Mouse (Mus musculus) embryonic facial prominence, embryonic 15.5 days (tissue): ENCODE data around the gene Oas2. TPM values are rescaled to one million over a fixed set of nuclear protein-coding genes. Genes with fewer than 3 reads are reported as not detected.
"Not testable (repeated sequence)": the region's sequence is repeated elsewhere in the genome, so short reads cannot be mapped to it uniquely, and the experiment has no call there.

ENCODE experiments used
- ATAC-seq: fragments of 200-750 bp; cut with Nextera tagmentation; 2 replicates; pipeline ENCODE4 v1.8.0; 2017; ENCODE audit warnings: low read depth, moderate TSS enrichment; ENCODE audit not compliant: insufficient number of reproducible peaks, low FRiP score, low TSS enrichment
- H3K27ac ChIP-seq: fragments of 300-500 bp; sonication (generic); replicated peaks from 2 replicates; pipeline ENCODE4 v1.5.1; 2015; ENCODE audit warnings: mild to moderate bottlenecking, inconsistent platforms
- H3K27me3 ChIP-seq: fragments of 300-500 bp; sonication (generic); 2 replicates; pipeline ENCODE4 v1.6.1; 2015; ENCODE audit warnings: inconsistent platforms
- H3K36me3 ChIP-seq: fragments of 300-500 bp; sonication (generic); 2 replicates; pipeline ENCODE4 v1.6.1; 2015; ENCODE audit warnings: mild to moderate bottlenecking, inconsistent platforms
- H3K4me1 ChIP-seq: fragments of 300-500 bp; sonication (generic); 2 replicates; pipeline ENCODE4 v1.6.1; 2015; ENCODE audit warnings: inconsistent platforms
- H3K4me2 ChIP-seq: fragments of 300-500 bp; sonication (generic); replicated peaks from 2 replicates; pipeline ENCODE4 v1.6.1; 2015; ENCODE audit warnings: mild to moderate bottlenecking, inconsistent platforms
- H3K4me3 ChIP-seq: fragments of 300-500 bp; sonication (generic); replicated peaks from 2 replicates; pipeline ENCODE4 v1.5.1; 2015; ENCODE audit warnings: mild to moderate bottlenecking, inconsistent platforms
- H3K9ac ChIP-seq: fragments of 300-500 bp; sonication (generic); 2 replicates; pipeline ENCODE4 v1.6.1; 2015; ENCODE audit warnings: inconsistent platforms
- H3K9me3 ChIP-seq: fragments of 300-500 bp; sonication (generic); replicated peaks from 2 replicates; pipeline ENCODE4 v1.6.1; 2016; ENCODE audit warnings: inconsistent platforms
- WGBS: fragments of 180-500 bp; shearing (Covaris S2); methylation state at CpG from one replicate; pipeline ENCODE4 v1.1.7; 2015; 5-methylcytosine and 5-hydroxymethylcytosine counted together
- polyA plus RNA-seq: library from polyadenylated mRNA; unstranded; fragments of >200 nt; fragmentation: Nextera tagmentation; extraction: Ambion mirVana; gene quantifications from 2 replicates; pipeline ENCODE4 v1.2.1, GENCODE M21; 2015

The Oas2 gene
- polyA plus RNA-seq: 0.72 and 1.3 TPM in 2 replicates

DNA sequence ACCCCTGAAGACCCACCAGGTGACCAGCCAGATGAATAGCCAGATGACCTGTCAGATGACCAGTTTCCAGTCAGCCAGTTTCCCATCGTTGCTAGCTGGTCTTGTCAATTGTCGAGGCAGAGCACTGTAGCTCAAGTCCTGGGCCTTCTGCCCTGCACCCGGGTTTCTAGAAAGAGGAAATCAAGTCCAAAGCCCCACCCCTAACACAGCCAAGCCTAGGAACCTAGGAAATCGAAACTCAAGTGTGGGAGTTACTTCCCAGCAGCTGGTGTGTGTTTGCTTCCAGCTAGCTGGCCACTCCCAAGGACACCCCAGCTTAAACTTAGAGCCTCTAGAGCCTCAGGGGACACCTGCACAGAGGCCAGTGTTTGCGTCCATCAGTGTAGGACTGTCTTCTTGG, at the start of gene Oas2:
Oas2 (minus strand) TSS at position 166 of the 400 bp plus-strand sequence.
- ATAC-seq: no peak
- 69% methylated on average over 5 of the region's 5 CpGs for WGBS
- Histone ChIP-seq H3K9me3 (no peaks in the 10 kb centered on the region), H3K9ac (no peak within 1 kb of the TSS), H3K27ac (no peak within 1 kb of the TSS), H3K4me3 (no peak within 1 kb of the TSS), H3K27me3 (no peaks in the 10 kb centered on the region; the same call in 1 of the 2 replicates), H3K4me1 (no peaks in the 10 kb centered on the region), H3K4me2 (no peak within 1 kb of the TSS), H3K36me3 (no peaks in the 10 kb centered on the region)

DNA sequence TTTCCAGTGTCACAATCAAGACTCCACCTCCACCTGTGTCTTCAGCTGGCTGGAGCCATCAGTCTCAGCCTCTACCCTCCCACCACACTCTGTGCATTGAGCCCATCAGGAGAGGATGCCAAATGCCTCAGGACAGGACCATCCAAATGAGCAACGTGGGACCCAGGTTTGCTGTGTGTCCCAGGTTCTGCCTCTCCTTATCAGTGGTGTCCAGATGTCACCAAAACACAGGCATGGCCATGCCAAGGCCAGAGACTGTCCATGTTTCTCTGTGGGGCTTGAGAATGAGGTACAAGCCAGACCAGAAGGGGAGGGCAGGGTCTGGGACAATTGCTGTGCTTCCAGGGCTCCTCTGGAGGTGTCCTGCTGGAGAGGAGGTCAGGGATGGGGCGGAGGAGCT, 49.3 kb upstream of the Oas2 start:
- not testable (repeated sequence) for H3K4me1 ChIP-seq, H3K36me3 ChIP-seq, H3K4me2 ChIP-seq, H3K4me3 ChIP-seq, H3K27me3 ChIP-seq, H3K27ac ChIP-seq, H3K9me3 ChIP-seq, ATAC-seq, H3K9ac ChIP-seq
- 62% methylated on average over 2 of the region's 2 CpGs for WGBS

DNA sequence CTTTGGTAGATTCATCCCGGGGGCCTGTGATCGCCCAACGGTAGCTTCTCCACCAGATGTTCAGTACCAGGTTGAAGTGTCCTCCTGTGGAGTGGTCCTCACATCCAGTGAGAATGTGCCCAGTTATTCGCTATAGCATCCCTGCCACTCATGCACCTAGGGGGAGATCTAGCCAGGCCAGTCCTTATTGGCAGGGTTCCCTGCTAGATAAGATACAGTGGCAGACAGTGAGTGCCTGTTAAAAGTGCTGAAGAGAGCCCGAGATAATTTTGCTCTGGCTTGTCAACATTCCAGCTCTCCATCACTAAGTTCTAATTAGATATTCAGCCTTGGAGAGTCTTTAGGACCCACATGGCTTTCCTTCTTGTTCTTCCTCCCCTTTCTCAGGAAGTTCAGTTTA, 48.5 kb upstream of the Oas2 start:
- not testable (repeated sequence) for H3K9me3 ChIP-seq, H3K36me3 ChIP-seq, H3K9ac ChIP-seq, ATAC-seq, H3K4me2 ChIP-seq, H3K4me1 ChIP-seq, H3K27me3 ChIP-seq, H3K27ac ChIP-seq, H3K4me3 ChIP-seq
- WGBS: 74% methylated on average over 5 of the region's 5 CpGs

- WGBS: 63% methylated on average over 9 of the region's 9 CpGs
- ATAC-seq, H3K4me2 ChIP-seq: not testable (repeated sequence)
These were observed 45.9 kb upstream of the Oas2 start, which contains the start of gene Oas1e for GRCm38 (mm10) chr5:120795480-120796034. TSS of gene Oas1e (minus strand) at chr5:120795530.

GRCm38 (mm10) chr5:120793043-120793442, 43.4 kb upstream of the Oas2 start:
- H3K4me3 ChIP-seq: no peak overlapping the region
- no peak overlapping the region for H3K4me2 ChIP-seq
- WGBS: 33% methylated on average over 2 of the region's 2 CpGs
- ATAC-seq: no peak
- H3K9me3 ChIP-seq: no peaks in the 10 kb centered on the region
- no peak overlapping the region for H3K9ac ChIP-seq
- no peaks in the 10 kb centered on the region for H3K27me3 ChIP-seq
- no peak overlapping the region for H3K27ac ChIP-seq
- no peaks in the 10 kb centered on the region for H3K4me1 ChIP-seq
- H3K36me3 ChIP-seq: no peaks in the 10 kb centered on the region

More at GRCm38 (mm10) chr5:120795480-120796034, 45.9 kb upstream of the Oas2 start, which contains the start of gene Oas1e:
- not testable (repeated sequence) for H3K36me3 ChIP-seq, H3K9ac ChIP-seq, H3K9me3 ChIP-seq, H3K27ac ChIP-seq, H3K4me3 ChIP-seq, H3K27me3 ChIP-seq, H3K4me1 ChIP-seq

GRCm38 (mm10) chr5:120787042-120787441, 37.4 kb upstream of the Oas2 start:
- WGBS: 68% methylated on average over 3 of the region's 3 CpGs
- H3K27ac ChIP-seq: no peak overlapping the region
- H3K4me2 ChIP-seq: no peak overlapping the region
- no peaks in the 10 kb centered on the region for H3K36me3 ChIP-seq
- H3K9ac ChIP-seq: no peak overlapping the region
- no peaks in the 10 kb centered on the region for H3K4me1 ChIP-seq
- no peaks in the 10 kb centered on the region for H3K9me3 ChIP-seq
- no peak overlapping the region for H3K4me3 ChIP-seq
- no peak for ATAC-seq
- H3K27me3 ChIP-seq: no peaks in the 10 kb centered on the region

DNA sequence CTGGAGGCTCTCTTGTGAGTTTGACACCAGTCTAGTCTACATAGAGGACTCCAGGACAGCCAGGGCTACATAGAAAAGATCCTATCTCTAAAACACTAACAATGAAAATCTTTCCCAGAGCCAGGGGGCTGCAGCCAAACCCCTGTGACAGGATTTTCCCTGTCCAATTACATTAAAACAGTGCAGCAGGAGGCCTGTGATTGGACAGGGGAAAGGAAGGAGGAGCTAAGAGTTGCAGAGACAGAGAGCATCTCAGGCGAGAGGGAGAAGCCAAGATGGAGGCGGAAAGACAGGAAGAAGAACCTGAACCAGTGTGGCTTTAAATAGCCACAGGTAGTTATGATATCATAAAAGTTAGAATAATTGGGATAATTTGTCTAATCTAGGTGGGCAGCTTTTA, 32.8 kb upstream of the Oas2 start:
- H3K27ac ChIP-seq: no peak overlapping the region
- 0 out of 2 replicates have a peak, but pooled peaks cover 5% of the 10 kb centered on the region for H3K4me1 ChIP-seq
- no peaks in the 10 kb centered on the region for H3K9me3 ChIP-seq
- H3K27me3 ChIP-seq: no peaks in the 10 kb centered on the region
- no peaks in the 10 kb centered on the region for H3K36me3 ChIP-seq
- no peak overlapping the region for H3K4me2 ChIP-seq
- no peak for ATAC-seq
- WGBS: 70% methylated on average over 2 of the region's 2 CpGs
- H3K9ac ChIP-seq: no peak overlapping the region
- no peak overlapping the region for H3K4me3 ChIP-seq

DNA sequence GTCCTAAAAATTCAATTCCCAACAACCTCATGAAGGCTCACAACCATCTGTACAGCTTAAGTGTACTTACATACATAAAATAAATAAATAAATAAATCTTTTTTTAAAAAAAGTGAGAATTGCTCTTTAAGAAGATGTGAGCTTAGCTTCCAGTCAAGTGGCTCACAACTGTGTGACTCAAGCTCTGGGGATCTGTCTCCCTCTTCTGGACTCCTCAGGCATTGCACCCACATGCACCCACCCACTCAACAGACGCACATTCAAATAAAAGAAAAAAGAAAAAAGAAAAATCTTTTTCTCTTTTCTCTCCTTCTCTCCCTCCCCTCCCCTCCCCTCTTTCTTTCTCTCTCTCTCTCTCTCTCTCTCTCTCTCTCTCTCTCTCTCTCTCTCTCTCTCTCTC, 32.0 kb upstream of the Oas2 start:
- Histone ChIP-seq H3K27ac (no peak overlapping the region), H3K27me3 (no peaks in the 10 kb centered on the region), H3K9me3 (no peaks in the 10 kb centered on the region), H3K4me1 (0 out of 2 replicates have a peak, but pooled peaks cover 5% of the 10 kb centered on the region), H3K4me2 (no peak overlapping the region), H3K4me3 (no peak overlapping the region), H3K9ac (no peak overlapping the region), H3K36me3 (no peaks in the 10 kb centered on the region)
- no peak for ATAC-seq
- WGBS: 90% methylated on average over 1 of the region's 1 CpGs

- H3K36me3 ChIP-seq: no peaks in the 10 kb centered on the region
- no peaks in the 10 kb centered on the region for H3K27me3 ChIP-seq
- no peak overlapping the region for H3K4me3 ChIP-seq
- no peak overlapping the region for H3K4me2 ChIP-seq
- no peaks in the 10 kb centered on the region for H3K9me3 ChIP-seq
- ATAC-seq: no peak
- whole genome bisulfite sequencing: 27% methylated on average over 3 of the region's 3 CpGs
- H3K4me1 ChIP-seq: 0 out of 2 replicates have a peak, but pooled peaks cover 10% of the 10 kb centered on the region
- H3K27ac ChIP-seq: no peak overlapping the region
- no peak overlapping the region for H3K9ac ChIP-seq
These were observed 30.3 kb upstream of the Oas2 start for GRCm38 (mm10) chr5:120779922-120780321.

DNA sequence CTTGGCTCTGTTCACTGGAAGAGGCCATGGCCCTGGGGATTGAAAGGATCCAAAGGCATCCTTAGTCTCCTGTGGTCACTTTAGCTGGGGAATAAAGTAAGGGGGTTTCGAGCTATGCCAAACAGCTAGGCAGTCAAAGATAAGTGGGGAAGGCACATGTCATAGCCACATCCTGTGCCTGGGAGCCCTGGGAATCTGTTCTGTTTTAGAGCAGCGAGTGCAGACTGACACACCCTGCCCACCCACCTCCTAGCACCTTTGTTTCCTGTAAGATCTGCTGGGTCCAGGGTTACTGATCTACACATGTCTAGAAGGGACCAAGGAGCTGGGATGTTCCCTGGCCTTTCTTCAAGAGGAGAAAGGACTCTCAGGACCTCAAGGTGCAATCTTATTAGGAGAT, 29.3 kb upstream of the Oas2 start:
- Histone ChIP-seq H3K36me3 (no peaks in the 10 kb centered on the region), H3K9me3 (no peaks in the 10 kb centered on the region), H3K9ac (no peak overlapping the region), H3K4me1 (0 out of 2 replicates have a peak, but pooled peaks cover 11% of the 10 kb centered on the region), H3K4me2 (no peak overlapping the region), H3K27me3 (no peaks in the 10 kb centered on the region), H3K4me3 (no peak overlapping the region), H3K27ac (no peak overlapping the region)
- no peak for ATAC-seq
- 56% methylated on average over 2 of the region's 2 CpGs for WGBS

DNA sequence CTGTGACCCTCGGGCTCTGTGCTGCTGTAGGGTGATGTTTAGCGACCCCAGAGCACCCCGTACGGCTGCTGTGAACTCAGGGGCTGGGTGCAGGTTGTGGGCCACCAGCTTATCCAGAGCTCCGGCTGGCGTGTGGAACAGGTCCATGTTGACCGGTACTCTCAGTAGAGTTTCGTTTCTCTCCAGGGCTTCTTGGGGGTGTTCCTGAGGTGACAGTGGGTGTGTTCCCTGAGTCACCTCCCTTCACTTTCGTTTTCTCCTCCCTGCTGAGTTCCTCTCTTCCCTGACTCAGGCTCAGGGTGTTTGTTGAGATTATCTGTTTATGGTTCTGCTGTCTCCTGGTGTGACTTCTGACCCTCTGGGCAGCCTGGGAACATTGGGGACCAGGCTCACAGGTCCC, 27.8 kb upstream of the Oas2 start, which contains the start of gene Oas3:
Oas3 (minus strand) TSS at position 184 of the 400 bp plus-strand sequence.
- Histone ChIP-seq H3K27me3 (no peaks in the 10 kb centered on the region), H3K4me1 (0 out of 2 replicates have a peak, but pooled peaks cover 11% of the 10 kb centered on the region), H3K4me2 (no peak within 1 kb of the TSS), H3K36me3 (no peaks in the 10 kb centered on the region), H3K9ac (no peak within 1 kb of the TSS), H3K27ac (no peak within 1 kb of the TSS), H3K9me3 (no peaks in the 10 kb centered on the region), H3K4me3 (no peak within 1 kb of the TSS)
- no peak for ATAC-seq
- 73% methylated on average over 9 of the region's 9 CpGs for WGBS

DNA sequence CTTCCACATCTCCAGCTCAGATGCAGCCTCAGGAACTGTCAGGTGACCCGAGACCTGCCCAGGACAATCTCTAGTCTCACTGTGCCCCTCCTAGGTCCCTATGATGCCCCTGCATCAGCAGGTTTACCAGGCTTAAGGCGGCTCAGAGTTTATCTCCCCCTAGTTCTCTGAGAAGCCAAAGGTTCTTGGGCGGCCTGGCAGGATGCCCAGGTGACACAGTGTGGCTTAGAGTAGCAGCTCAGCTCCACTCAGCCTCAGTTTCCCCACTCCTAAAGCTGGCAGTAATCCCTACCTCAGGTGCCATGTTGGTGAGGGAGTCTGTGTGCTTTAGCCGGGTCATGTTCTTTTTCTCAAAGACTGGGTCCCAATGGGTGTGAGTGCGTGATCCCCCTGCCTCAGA, 27.1 kb upstream of the Oas2 start:
- H3K27ac ChIP-seq: no peak overlapping the region
- no peaks in the 10 kb centered on the region for H3K9me3 ChIP-seq
- 79% methylated on average over 5 of the region's 5 CpGs for WGBS
- no peak overlapping the region for H3K4me3 ChIP-seq
- no peaks in the 10 kb centered on the region for H3K27me3 ChIP-seq
- H3K36me3 ChIP-seq: no peaks in the 10 kb centered on the region
- ATAC-seq: no peak
- no peak overlapping the region for H3K9ac ChIP-seq
- 0 out of 2 replicates have a peak, but pooled peaks cover 11% of the 10 kb centered on the region for H3K4me1 ChIP-seq
- H3K4me2 ChIP-seq: no peak overlapping the region
